Comparison of ENCODE assay signal across 22 mouse cellular contexts in the genomic region with DNA sequence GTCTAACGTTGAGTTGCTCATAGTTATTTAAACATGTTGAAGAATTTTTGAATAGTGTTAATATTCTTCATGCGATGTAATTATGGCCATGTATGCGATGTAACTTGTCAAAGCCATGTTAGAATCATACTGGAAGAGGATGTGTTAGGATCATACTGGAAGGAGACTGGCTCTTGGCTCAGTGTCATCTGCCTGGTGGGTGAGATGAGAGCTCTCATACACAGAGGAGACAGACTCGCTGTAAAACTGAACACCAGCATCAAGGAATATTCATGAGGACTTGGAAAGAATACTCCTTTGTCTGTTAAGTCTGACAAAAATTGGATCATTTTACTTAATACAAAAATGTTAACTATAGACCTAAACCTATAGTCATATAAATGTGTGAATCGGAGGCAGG. TPM values are rescaled to one million over a fixed set of nuclear protein-coding genes. Genes with fewer than 3 reads are reported as not detected.
DNase-seq lines count a peak whose midpoint lies in the region; ATAC-seq and TF ChIP-seq lines count a peak whose summit lies in the region.
"Had no signal": no experiment of that assay in that cellular context is flagged by ENCODE, and none has a peak within 500 bp of the region (broad histone marks: within the 10 kb centered on the region; RNA-seq: fewer than 3 reads in every experiment).

No protein-coding gene starts in this region.

- no peaks in the 10 kb centered on the region for H3K4me1 ChIP-seq in cerebellum, adult 2 months (ENCODE audit: control insufficient read depth, insufficient read depth, low read length)
- H3K4me1 ChIP-seq in forebrain, postnatal 0 days (ENCODE audit: insufficient read depth): no peaks in the 10 kb centered on the region
- no peaks in the 10 kb centered on the region for H3K4me1 ChIP-seq in forebrain, embryonic 12.5 days
- H3K4me1 ChIP-seq: embryonic facial prominence, embryonic 12.5 days; forebrain, embryonic 15.5 days; heart, embryonic 15.5 days had no signal

- no peak for TF ChIP-seq POLR2A in cerebellum, adult 2 months (IDR thresholded peaks at IDR 0.05; ENCODE audit: borderline replicate concordance, insufficient read depth, low read length)

- H3K4me2 ChIP-seq in forebrain, postnatal 0 days (ENCODE audit: low read depth): no peak overlapping the region
- H3K4me2 ChIP-seq in forebrain, embryonic 12.5 days: no peak overlapping the region
- H3K4me2 ChIP-seq: embryonic facial prominence, embryonic 12.5 days; forebrain, embryonic 15.5 days; heart, embryonic 11.5 days; heart, embryonic 15.5 days; hindbrain, embryonic 13.5 days had no signal

- no peaks in the 10 kb centered on the region for H3K27me3 ChIP-seq in cerebellum, adult 2 months (ENCODE audit: control insufficient read depth, insufficient read depth, low read length)
- no peaks in the 10 kb centered on the region for H3K27me3 ChIP-seq in forebrain, postnatal 0 days (ENCODE audit: insufficient read depth, low read length)
- no peaks in the 10 kb centered on the region for H3K27me3 ChIP-seq in forebrain, embryonic 12.5 days
- H3K27me3 ChIP-seq: embryonic facial prominence, embryonic 12.5 days; forebrain, embryonic 15.5 days; heart, embryonic 15.5 days; hindbrain, embryonic 13.5 days had no signal

- H3K9ac ChIP-seq in forebrain, postnatal 0 days: no peak overlapping the region
- H3K9ac ChIP-seq in forebrain, embryonic 12.5 days: no peak overlapping the region
- H3K9ac ChIP-seq: embryonic facial prominence, embryonic 12.5 days; forebrain, embryonic 15.5 days; heart, embryonic 15.5 days; hindbrain, embryonic 13.5 days had no signal

- no peak overlapping the region for H3K27ac ChIP-seq in cerebellum, adult 2 months (ENCODE audit: insufficient read depth, low read length)
- H3K27ac ChIP-seq in forebrain, postnatal 0 days (ENCODE audit: low read depth, low read length): no peak overlapping the region
- H3K27ac ChIP-seq in forebrain, embryonic 12.5 days: no peak overlapping the region
- H3K27ac ChIP-seq: embryonic facial prominence, embryonic 12.5 days; forebrain, embryonic 15.5 days; heart, adult 2 months; heart, embryonic 15.5 days; hindbrain, embryonic 13.5 days; hindbrain, postnatal 0 days had no signal

- no peaks in the 10 kb centered on the region for H3K36me3 ChIP-seq in forebrain, postnatal 0 days (ENCODE audit: insufficient read depth)
- no peaks in the 10 kb centered on the region for H3K36me3 ChIP-seq in forebrain, embryonic 12.5 days (replicated peaks)
- H3K36me3 ChIP-seq: embryonic facial prominence, embryonic 12.5 days; forebrain, embryonic 15.5 days; G1E; heart, embryonic 15.5 days; hindbrain, embryonic 13.5 days had no signal

- peak; percentile 77 to 81 for DNase-seq in cerebellum, postnatal 10 days
- no peak for DNase-seq in cerebellum, adult 2 months
- DNase-seq in forebrain, postnatal 0 days: no peak
- DNase-seq in layer of hippocampus, adult 9-11 months: peak; percentile 38
- DNase-seq in layer of hippocampus, postnatal 36 days: no peak
- DNase-seq in thymus, postnatal 36 days: no peak
- DNase-seq: adrenal gland, postnatal 10 days; B cell, adult 2 months; cerebellum, adult 18-20 months; gastrocnemius, postnatal 36 days; heart, adult 2 months; heart, postnatal 14 days; kidney, adult 11 months had no signal

- ATAC-seq in forebrain, postnatal 0 days: peak; percentile 55; the same call in 1 of the 2 replicates
- no peak for ATAC-seq in forebrain, embryonic 12.5 days (ENCODE audit: low FRiP score)
- ATAC-seq: CD4-positive, CD25-positive, alpha-beta regulatory T cell, adult 4 months; forebrain, embryonic 15.5 days; hindbrain, postnatal 0 days had no signal

- H3K9me3 ChIP-seq in forebrain, postnatal 0 days (ENCODE audit: low read length): no peaks in the 10 kb centered on the region
- H3K9me3 ChIP-seq in forebrain, embryonic 12.5 days: no peaks in the 10 kb centered on the region
- H3K9me3 ChIP-seq: embryonic facial prominence, embryonic 12.5 days; forebrain, embryonic 15.5 days; heart, embryonic 15.5 days; hindbrain, embryonic 13.5 days had no signal

- no peak for TF ChIP-seq CTCF in cerebellum, adult 2 months (IDR thresholded peaks at IDR 0.05; ENCODE audit: borderline replicate concordance, insufficient read depth, low read depth, low read length)
- no peak for TF ChIP-seq CTCF in forebrain, postnatal 0 days (IDR thresholded peaks at IDR 0.05; ENCODE audit: low read depth)

- H3K4me3 ChIP-seq in cerebellum, adult 2 months (replicated peaks; ENCODE audit: insufficient read depth, low read depth, low read length): no peak overlapping the region
- H3K4me3 ChIP-seq in forebrain, postnatal 0 days (ENCODE audit: low read depth, low read length): no peak overlapping the region
- H3K4me3 ChIP-seq in forebrain, embryonic 12.5 days (replicated peaks): no peak overlapping the region
- H3K4me3 ChIP-seq: embryonic facial prominence, embryonic 12.5 days; forebrain, embryonic 15.5 days; heart, adult 2 months; heart, embryonic 15.5 days; hindbrain, embryonic 13.5 days had no signal

- WGBS in cerebellum, adult 2 months: 54% methylated on average over 5 of the region's 5 CpGs
- WGBS in forebrain, postnatal 0 days: 61% methylated on average over 5 of the region's 5 CpGs
- 85% methylated on average over 5 of the region's 5 CpGs for whole genome bisulfite sequencing in forebrain, embryonic 12.5 days

RNA-seq across cellular contexts. Expression of a gene that starts 55.4 kb away (rescaled TPM):
- 8.9 and 9.0 TPM in 2 replicates for polyA plus RNA-seq in cerebellum, adult 2 months (2012; rRNA removed)
- total RNA-seq in forebrain, postnatal 0 days (2014; rRNA removed): 5.3 and 6.7 TPM in 2 replicates
- polyA plus RNA-seq in forebrain, postnatal 0 days (2015; fragmentation: Nextera tagmentation; extraction: Ambion mirVana): 3.3 and 4.8 TPM in 2 replicates
- 2.5 and 2.8 TPM in 2 replicates for polyA plus RNA-seq in forebrain, embryonic 12.5 days (2016; fragmentation: Nextera tagmentation; extraction: Ambion mirVana)
- 10 to 100 TPM; 15.1 to 16.4 TPM for total RNA-seq in layer of hippocampus, postnatal 36 days (2021)
- polyA plus RNA-seq: G1E had no signal

Comparison
In these comparisons a context has a peak if more than half of its experiments do, and no peak if none do; other contexts are left out.
1. DNase-seq: peak in cerebellum, postnatal 10 days (2 of 2) and layer of hippocampus, adult 9-11 months (single experiment); none in cerebellum, adult 2 months (0 of 2), forebrain, postnatal 0 days (single experiment), layer of hippocampus, postnatal 36 days (0 of 2) and thymus, postnatal 36 days (0 of 2).